Mouse (Mus musculus) large intestine, adult 2 months (tissue): Measurements from ENCODE around the gene Rxfp3. TPM values are rescaled to one million over a fixed set of nuclear protein-coding genes. Genes with fewer than 3 reads are reported as not detected.

Experiments used
- DNase-seq: peaks from one replicate; pipeline ENCODE4 v3.0.0-alpha.2; 2012; ENCODE audit warnings: low read depth, low spot score
- WGBS: fragments of 180-500 bp; shearing (Covaris S2); methylation state at CpG from one replicate; pipeline ENCODE4 v1.1.7; 2018; 5-methylcytosine and 5-hydroxymethylcytosine counted together
- polyA plus RNA-seq: library from polyadenylated mRNA; depleted of rRNA; stranded (reverse); fragments of >200 nt; gene quantifications from 2 replicates; pipeline ENCODE4 v1.2.3, GENCODE M21; 2012; rRNA removed

Rxfp3 gene
- not detected in 2 replicates for polyA plus RNA-seq

- DNase-seq = no peak
- 5% methylated on average over 16 of the region's 16 CpGs for WGBS
Measured at GRCm38 (mm10) chr15:11037711-11038110, at the start of gene Rxfp3. Rxfp3 (minus strand) TSS chr15:11037991.

DNA sequence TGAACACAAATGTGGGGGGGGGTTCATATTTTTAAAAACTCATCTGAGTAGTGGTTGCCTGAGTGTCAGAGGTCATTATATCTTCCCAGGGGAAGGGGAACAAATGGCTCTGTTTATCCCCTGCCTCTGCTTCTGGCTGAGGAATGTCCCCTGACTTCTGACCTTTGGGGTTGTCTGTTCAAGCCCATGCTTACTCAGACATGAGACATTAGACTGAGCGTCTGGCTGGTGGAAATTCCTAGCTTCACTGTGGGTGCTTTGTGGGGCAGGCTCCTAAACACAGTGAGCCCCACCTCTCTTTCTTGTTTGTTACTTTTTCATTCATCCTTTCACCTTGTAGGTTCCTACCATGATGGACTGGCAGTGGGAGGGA is 47.2 kb upstream of the Rxfp3 start:
- DNase-seq = no peak
- 38% methylated on average over 1 of the region's 1 CpGs for WGBS

GRCm38 (mm10) chr15:11084241-11084992 is 46.6 kb upstream of the Rxfp3 start:
- no peak for DNase-seq
- WGBS = 34% methylated on average over 9 of the region's 9 CpGs

DNA sequence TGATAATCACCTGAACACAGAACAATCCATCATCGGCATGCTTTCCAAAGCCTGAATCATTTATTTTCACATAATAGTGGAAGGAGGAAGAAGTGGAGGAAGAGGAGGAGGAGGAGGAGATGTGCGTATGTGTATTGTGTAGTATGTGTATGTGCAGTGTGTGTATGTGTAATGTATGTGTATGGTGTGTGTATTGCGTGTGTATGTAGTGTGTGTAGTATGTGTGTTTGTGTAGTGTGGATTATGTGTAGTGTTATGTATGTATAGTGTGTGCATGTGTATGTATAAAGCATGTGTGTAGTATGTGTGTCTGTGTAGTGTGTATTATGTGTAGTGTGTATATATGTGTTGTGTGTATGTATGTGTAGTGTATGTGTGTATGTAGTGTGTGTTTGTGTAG is 45.9 kb upstream of the Rxfp3 start:
- no peak for DNase-seq
- WGBS = 94% methylated on average over 3 of the region's 3 CpGs

DNA sequence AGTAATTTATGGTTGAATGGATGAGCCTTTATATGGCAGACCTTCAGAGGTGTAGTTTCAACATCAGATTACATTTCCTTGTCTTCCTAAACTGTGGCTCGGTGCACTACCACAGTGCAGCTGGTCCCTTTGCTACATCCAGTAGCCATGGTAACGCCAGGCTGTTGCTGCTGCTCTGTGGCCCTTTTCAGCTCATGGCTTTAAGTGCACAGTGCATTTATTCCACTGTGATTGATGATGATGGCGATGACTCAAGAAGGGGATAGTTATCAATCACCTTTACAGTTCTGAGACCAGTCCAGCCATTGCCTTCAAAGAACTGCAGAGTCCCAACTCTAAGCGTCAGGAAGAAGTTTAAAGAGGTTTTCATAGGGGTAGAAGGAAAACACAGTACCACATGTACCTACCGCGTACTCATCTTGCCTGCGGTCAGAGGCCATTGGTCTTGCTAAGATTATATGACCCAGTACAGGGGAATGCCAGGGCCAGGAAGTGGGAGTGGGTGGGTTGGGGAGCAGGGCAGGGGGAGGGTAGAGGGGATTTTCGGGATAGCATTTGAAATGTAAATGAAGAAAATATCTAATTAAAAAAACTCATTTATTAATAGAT is 45.3 kb upstream of the Rxfp3 start:
- WGBS = 79% methylated on average over 8 of the region's 8 CpGs
- DNase-seq = no peak

- 81% methylated on average over 3 of the region's 3 CpGs for WGBS
- DNase-seq = no peak
Measured at GRCm38 (mm10) chr15:11075726-11076361, 38.1 kb upstream of the Rxfp3 start.

DNA sequence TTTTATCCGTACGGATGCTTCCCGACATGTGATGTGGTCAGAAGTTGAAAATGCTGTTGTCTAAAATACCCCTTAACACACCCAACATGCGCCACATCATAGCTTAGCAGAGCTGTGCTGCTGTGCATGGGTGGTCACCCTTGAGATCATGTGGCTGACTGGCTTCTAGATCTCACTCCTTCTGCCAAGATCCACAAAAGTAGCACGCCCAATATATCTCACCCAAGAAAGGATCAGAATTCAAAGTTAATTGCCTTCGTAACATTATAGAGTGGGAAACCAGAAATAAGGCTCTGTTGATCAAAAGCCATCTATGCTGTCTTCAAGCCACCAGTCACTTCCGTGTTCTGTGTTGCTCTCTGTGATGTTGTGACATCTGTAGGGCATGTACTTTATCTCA is 30.1 kb upstream of the Rxfp3 start:
- DNase-seq = no peak
- WGBS = 73% methylated on average over 7 of the region's 7 CpGs

GRCm38 (mm10) chr15:11066299-11066698 is 28.5 kb upstream of the Rxfp3 start:
- WGBS = 19% methylated on average over 5 of the region's 5 CpGs
- DNase-seq = no peak

GRCm38 (mm10) chr15:11065528-11066171 is 27.9 kb upstream of the Rxfp3 start:
- WGBS = 12% methylated on average over 9 of the region's 9 CpGs
- no peak for DNase-seq

- 4% methylated on average over 25 of the region's 25 CpGs for WGBS
- DNase-seq = no peak
Measured at GRCm38 (mm10) chr15:11064558-11065411, 27.0 kb upstream of the Rxfp3 start, which contains the start of gene Adamts12. Adamts12 (plus strand) TSS chr15:11064790.

DNA sequence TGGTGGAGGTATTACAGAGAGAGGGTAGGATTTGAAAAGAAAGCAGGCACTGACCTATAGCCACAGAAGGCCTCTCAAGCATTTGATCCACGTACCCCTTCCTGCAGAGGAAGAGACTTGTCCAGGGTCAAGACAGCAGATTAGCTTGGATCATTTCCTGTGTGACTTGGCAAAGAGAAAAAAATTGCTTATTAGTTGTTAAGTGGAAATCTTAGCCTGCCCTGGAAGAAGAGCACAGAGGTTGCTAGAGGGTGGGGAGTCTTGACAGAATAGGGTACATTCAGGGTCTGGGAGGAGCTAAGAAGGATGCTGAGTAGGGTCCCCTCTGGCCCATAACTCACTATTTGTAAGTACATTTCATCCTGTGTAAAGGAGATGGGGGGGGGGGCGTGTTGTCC is 26.4 kb upstream of the Rxfp3 start:
- WGBS = 7% methylated on average over 2 of the region's 2 CpGs
- no peak for DNase-seq

DNA sequence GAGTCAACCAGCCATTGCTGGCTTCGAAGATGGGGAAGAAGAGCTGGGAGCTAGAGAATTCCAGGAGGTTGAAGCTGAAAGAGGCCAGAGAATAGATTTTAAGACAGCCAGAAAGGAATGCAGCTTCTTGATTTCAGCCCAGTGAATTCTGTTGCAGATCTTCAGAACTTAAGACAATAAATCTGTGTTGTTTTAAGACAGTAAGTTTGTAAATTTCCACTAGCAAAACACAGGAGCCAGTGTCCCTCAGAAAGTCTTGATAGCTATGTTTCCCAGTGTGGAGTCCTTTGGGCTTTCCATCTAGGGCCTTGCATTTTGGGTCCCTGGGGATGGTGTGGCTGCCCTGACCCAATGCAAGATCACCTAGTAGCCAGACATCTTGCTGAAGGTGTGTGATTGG is 25.1 kb upstream of the Rxfp3 start:
- 80% methylated on average over 1 of the region's 1 CpGs for WGBS
- DNase-seq = no peak

GRCm38 (mm10) chr15:11054440-11055080 is 16.8 kb upstream of the Rxfp3 start:
- DNase-seq = no peak
- WGBS = 67% methylated on average over 7 of the region's 7 CpGs

GRCm38 (mm10) chr15:11053678-11054439 is 16.1 kb upstream of the Rxfp3 start:
- WGBS = 78% methylated on average over 10 of the region's 10 CpGs
- no peak for DNase-seq

DNA sequence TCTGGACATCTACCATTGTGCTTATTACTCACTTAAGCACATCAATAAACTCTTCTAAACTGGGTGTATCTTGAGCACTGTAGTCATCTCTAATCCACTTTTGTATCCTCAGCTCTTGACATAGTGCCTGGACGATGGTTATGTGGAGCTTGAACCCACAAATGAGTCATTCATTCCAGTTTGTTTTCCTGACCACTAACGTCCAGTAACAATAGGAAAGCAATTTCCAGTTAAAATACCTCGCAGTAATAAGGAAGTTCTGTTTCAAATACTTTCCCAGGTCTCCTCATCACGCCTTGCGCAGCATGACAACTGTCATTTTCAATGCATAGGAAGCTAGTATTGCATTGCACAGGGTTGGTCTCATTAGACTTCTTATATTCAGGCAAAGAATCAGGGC is 5.0 kb upstream of the Rxfp3 start:
- DNase-seq = no peak
- 33% methylated on average over 5 of the region's 5 CpGs for WGBS

DNA sequence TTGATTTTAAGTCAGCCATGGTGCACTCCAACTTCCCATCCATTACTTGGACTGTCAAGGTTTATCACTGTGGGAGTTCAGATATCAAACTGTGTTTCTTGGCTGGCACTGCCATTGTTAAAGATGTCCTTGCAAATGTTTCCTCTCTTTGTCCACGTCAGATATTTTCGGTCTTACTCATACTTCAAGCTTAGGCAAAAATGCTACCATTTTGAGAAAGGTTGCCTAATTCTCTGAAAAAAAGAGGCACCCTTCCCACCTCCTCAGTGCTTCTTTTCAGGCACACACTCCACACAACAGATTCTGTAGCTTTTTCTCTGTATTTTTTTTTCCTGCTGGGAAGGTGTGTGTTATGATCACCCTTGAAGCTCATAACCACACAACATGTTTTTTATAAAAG is 3.4 kb upstream of the Rxfp3 start:
- DNase-seq = no peak
- 77% methylated on average over 2 of the region's 2 CpGs for WGBS

- no peak for DNase-seq
- 40% methylated on average over 5 of the region's 5 CpGs for WGBS
Measured at GRCm38 (mm10) chr15:11040067-11040466, 2.3 kb upstream of the Rxfp3 start.

DNA sequence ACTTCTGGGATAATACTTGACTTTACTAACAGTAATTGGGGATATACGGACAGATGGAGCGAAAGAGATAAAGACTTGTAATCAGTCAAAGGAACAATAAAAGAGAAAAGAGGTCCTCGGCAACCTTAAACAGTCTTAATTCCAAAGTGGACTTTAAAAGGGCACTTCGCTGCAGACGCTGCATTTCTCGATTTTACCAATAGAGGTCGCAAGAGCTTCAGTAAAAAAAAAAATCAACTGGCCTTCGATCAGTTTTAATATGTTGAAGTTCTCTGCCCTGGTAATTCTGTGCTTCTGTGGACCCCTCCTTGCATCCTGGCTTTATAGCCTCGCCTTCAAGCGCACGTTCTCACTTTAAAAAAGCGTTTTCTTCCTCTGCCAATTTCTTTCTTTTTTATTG is 685 bp upstream of the Rxfp3 start:
- 1% methylated on average over 12 of the region's 12 CpGs for WGBS
- DNase-seq = peak; percentile 6

- WGBS = 7% methylated on average over 8 of the region's 8 CpGs
- DNase-seq = no peak
Measured at GRCm38 (mm10) chr15:11037376-11037695, 455 bp downstream of the Rxfp3 start.
